Mouse (Mus musculus): ENCODE data around the gene Nacc1.

DNA sequence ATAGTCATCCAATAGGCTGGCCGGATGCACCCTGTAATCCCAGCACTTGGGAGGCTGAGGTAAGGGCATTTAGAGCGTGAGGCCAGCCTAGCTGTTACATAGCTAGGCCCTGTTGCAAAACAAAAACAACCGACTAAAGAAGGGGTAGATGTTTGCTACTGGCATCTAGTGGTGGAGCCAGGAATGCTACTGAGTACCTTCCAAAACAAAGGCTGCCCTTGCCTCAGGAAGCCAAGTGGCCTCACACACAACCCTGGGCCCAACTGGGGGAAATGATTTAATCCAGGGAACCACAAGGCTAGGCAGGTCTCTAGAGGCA, 38.2 kb upstream of the Nacc1 start:
- TF ChIP-seq POLR2A (IDR thresholded peaks at IDR 0.05; ENCODE audit: control insufficient read depth in 1 of 2, insufficient read depth in 1 of 2, low read depth in 1 of 2, low read length in 2 of 2, poor library complexity in 1 of 2) (no peak), TCF12 (IDR thresholded peaks at IDR 0.05; ENCODE audit: low read depth, low read length) (no peak), CTCF (IDR thresholded peaks at IDR 0.05 in 2 of 3, conservative IDR thresholded peaks at IDR 0.05 in 1 of 3; ENCODE audit: control insufficient read depth in 1 of 3, insufficient read depth in 1 of 3, low read depth in 2 of 3, low read length in 3 of 3, poor library complexity in 1 of 3, severe bottlenecking in 1 of 3) (peak; percentile 12 to 51 (median 47); a peak in 4 of 6 replicates)
